Mouse (Mus musculus): Measurements from ENCODE around the gene Tubg2. TPM values are rescaled to one million over a fixed set of nuclear protein-coding genes. Genes with fewer than 3 reads are reported as not detected.
"Not testable (repeated sequence)": the region's sequence is repeated elsewhere in the genome, so short reads cannot be mapped to it uniquely, and the experiment has no call there.

The Tubg2 gene
- total RNA-seq, 2 experiments from 2014 or later = 5.9 to 6.4 TPM

DNA sequence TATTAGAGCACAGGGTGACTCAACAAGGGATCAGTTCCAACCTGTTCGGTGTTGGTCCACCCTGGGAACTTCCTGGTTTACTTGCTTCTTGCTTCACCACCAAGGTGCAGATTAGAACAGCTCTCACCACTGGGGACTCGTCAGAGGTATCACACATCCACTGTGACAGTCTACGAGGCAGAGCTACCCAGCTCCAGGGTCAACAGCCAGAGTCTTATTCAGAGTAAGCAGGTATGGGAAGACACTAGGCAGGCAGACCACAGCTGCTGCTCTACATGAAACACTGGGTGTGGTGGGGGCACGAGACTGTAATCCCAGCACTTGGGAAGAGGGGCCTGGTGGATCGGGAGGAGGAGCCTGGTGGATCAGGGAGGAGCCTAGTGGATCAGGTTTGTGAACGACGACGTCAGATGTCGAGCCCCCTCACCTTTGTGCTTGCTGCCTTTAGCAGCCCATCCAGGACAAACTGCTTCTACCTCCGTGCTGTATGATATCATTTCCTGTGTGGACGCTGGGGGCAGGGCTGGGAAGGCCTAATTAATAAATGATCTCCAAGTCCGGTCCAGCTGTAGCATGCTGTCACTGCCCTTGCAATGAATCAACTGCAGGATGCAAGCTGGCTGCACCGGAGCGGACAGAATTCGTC lies 17.0 kb upstream of the Tubg2 start:
- DNase-seq (ENCODE audit: low spot score in 2 of 2) = peak in 1 of 2 experiments; percentile 41

DNA sequence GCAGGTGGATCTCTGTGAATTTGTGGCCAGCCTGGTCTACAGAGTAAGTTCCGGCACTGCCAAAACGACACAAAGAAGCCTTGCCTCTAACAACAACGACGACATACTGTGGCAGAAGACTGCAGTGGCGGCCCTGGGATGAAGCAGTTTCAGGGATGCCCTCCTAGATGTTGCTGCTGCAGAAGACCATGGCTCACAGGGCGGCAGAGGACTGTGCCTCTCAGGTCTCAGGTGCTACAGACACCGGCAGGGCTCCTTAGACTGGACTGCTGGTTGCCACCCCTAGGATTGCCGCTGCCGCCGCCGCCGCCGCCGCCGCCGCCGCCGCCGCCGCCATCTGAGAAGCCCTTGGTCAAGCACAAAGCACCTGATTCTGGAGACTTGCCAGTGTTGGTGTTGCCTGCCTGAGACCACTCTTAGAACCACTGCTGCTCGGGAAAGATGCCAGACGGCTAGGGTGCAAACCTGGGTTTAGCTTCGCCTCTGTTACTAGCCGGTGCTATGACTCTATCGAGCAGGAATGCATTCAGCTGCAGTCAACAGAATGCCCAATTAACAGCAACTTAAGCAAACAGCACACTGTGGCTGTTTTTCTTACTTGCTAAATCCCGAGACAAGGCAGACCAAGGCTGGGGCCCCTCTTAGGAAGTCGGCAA lies 15.4 kb upstream of the Tubg2 start:
- no peak for DNase-seq (ENCODE audit: low spot score in 2 of 2)

DNA sequence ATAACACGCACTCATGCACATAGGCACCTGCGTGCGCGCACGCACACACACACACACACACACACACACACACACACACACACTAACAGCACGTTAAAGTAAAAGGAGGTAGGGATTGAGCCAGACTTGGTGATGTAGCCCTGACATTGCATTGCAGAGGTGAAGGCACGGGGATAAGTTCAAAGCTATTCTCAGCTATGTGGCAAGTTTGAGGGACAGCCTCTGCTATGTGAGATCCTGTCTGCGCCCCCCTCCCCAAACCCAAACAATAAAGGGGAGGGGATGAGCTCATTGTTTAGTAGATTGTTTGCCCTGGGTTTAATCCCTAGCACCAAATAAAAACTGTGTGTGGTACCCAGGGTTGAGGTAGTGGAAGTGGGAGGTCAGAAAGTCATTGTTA lies 14.6 kb upstream of the Tubg2 start:
- no peak for DNase-seq (ENCODE audit: low spot score in 2 of 2)

DNA sequence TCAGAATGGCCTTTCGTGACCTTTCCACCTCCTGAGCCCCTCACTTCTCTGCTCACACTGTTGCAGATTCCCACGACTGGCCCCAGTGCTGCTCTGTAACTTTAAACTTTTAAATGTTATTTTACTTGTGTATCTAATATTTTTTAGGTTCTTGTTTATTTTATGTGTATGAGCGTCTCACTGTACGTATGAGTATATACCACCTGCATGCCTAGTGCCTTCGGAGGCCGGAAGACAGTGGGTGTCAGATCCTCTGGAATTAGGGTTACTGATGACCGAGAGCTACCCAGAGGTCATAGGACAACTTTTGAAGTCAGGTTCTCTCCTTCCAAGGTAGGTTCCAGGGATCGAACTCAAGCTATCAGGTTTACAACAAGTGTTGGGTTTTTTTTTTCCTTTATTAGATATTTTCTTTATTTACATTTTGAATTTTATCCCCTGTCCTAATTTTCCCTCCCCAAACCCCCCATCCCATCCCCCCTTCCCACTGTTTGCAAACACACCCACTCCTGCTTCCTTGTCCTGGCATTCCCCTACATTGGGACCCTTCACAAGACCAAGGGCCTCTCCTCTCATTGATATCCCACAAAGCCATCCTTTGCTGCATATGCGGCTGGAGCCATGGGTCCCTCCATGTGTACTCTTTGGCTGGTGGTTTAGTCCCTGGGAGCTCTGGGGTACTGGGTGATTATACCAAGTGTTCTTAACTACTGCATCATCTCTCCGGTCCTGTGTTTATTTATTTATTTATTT lies 13.3 kb upstream of the Tubg2 start:
- DNase-seq (ENCODE audit: low spot score in 2 of 2) = no peak

DNA sequence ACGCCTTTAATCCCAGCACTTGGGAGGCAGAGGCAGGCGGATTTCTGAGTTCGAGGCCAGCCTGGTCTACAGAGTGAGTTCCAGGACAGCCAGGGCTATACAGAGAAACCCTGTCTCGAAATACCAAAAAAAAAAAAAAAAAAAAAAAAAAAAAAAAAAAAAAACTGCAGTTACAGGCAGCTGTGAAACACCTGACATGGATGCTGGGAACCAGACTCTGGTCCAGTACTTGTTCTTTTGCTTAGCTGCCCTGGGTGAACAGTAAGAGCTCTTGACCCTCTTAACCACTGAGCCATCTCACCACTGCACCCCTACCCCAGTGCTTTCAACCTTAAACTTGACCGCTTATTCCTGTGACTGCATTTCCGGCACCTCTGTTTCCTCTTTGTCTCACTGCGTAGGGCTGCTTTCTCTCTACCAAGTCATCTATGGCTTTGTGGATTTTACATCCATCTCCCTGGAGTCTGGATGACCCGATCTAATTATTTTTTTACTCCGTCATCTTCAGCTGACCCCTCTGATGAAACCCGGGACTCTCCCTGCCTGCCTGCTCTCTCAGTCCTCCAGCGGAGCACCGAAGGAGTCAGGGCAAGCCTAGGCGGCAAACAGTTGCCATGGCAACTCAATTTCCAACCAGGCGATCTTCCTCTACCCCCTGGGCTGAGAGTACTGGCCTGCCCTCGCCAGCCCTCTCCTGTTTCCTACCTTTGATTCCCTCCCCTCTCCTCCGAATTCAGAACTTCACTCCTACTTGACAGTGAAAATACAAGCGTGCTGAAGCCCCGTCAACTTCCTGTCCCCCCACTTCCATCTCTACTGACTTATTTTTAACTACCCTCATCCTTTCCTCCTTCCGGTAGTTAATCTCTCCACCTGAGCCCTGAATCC lies 12.1 kb upstream of the Tubg2 start:
- DNase-seq (ENCODE audit: low spot score in 2 of 2) = no peak

DNA sequence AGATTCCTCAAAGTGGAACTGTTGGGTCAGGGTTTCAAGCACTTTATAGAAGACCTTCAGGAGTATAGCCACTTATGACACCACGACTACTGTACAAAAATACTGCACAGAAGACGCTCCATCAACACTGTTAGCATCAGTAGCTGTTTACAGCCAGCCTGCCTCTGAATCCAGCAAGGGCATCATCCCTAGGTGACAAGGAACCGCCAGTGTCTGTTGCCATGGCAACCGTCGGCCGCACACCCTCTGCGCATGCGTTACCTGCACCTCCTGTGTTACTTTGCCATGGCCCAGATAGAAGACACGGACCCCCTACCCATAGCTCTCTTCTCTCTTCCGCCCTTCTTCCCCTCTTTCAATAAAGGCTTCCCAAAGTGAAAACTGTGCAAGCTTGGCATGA lies 9.3 kb upstream of the Tubg2 start:
- DNase-seq (ENCODE audit: low spot score in 2 of 2) = no peak

DNA sequence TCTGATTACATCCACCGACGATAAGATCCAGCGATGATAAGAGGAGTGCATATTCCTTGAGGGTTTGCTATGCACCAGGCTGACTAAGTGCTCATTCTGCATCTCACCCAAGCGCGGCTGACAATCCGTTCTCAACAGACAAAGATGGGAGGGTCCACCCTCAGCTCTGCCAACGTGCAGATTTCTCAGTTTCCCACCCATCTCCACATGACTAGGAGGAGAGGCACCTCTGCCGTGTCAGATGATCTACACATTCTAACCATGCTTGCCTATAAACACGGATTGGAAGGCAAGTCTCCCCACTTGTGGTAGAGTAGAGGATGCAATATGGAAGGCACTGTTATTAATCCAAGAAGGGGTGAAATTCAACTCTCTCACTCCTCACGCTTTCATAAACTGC lies 7.0 kb upstream of the Tubg2 start:
- no peak for DNase-seq (ENCODE audit: low spot score in 2 of 2)

DNA sequence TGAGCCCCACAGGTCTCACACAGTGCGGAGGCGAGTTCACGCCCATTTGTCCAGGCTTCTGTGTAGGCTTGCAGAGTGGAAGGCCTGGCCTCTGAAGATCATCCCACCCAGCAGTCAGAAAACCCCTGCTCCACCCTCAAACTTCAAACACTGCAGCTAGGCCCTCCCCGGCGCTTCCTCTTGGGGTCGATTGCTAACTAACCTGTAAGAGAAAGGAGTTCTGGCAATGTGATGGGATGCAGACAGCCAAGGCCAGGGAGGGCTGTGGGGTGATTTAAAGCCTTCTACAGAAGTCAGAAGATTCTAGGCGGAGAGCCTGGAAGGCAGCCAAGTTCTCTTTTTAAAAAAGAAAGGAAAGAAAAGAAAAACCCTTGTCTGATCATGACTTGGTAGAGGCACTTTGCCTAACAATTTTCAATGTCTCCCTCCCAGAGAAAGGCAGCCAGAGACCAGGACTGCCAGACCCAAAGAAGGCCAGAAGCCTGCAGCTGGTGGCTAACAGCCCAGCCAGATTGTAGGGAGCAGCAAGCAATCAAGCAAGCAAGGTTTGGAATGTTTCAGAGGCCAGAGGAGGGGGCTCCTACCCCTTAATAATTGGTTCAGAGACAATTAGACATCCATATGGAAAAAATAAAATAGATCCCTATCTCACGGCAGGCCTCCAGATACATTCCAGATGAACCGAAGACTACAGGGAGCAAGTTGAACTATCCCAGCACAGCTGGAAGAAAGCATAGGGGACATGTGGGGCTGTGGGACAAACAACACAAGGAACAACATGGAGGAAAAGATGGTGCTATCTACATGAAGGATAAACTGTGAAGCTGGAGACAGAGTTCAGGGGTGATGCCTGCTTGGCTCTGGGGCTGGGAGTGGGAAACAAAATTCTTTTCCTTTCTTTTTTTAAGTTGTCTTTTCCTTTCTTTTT lies 6.3 kb upstream of the Tubg2 start:
- no peak for DNase-seq (ENCODE audit: low spot score in 2 of 2)

DNA sequence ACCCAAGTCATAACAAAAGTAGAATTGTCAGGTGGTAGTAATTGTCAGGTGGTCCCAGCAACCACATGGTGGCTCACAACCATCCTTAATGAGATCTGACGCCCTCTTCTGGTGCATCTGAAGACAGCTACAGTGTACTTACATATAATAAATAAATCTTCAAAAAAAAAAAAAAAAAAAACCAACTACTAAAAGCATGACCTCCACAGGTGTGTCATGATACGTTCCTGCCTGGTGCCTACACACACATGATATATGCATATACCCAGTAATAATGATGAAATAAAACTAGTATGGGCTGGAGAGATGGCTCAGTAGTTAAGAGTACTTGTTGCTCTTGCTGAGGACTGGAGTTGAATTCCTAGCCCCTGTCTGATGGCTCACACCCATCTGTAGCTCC lies 4.6 kb upstream of the Tubg2 start:
- DNase-seq (ENCODE audit: low spot score in 2 of 2) = no peak

DNA sequence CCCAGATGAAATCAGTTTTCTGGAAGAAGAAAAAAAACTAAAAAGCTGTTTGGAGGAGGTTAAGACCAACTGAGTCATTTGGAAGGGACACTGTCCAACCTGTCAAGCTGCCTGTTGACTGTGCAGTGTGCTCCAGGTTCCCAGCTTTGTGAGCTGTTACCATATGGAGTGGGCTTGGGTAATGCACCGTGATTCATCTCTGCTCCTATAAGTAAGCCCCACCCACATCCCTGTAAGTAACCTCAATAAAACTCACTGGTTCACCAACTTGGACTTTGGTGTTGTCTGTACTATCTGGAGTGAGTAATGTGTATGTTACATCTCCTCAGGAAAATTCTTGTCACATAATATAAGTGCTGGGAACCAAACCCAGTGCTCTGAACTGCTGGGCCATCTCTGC lies 2.9 kb upstream of the Tubg2 start:
- DNase-seq (ENCODE audit: low spot score in 2 of 2) = no peak

DNA sequence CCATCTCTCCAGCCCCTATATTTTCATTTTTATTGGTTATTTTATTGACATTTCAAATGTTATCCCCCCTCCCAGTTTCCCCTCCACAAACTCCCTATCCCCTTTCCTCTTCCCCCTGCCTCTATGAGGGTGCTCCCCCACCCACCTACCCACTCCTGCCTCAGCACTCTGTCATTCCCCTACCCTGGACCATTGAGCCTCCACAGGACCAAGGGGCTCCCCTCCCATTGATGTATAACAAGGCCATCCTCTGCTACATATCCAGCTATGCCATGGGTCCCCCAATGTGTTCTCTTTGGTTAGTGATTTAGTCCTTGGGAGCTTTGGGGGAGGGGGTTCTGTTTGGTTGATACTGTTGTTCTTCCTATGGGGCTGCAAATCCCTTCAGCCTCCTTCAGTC lies 1.1 kb upstream of the Tubg2 start:
- DNase-seq (ENCODE audit: low spot score in 2 of 2) = no peak

DNA sequence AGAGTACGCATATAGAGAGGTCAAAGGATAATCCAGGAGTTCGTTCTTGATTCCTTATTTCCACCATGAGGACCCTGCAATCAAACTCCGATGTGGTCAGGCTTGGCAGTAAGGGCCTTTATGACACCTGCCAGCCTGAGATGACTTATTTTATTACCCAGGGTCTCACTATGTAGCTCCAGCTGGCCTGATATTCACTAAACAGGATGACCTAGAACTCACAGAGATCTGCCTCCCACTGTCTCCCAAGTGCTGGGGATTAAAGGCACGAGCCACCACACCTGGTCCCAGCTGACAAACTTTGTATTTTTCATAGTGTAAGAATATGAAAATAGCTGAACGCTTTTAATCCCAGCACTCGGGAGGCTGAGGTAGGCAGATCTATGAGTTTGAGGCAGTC lies 556 bp upstream of the Tubg2 start:
- DNase-seq (ENCODE audit: low spot score in 2 of 2) = no peak

DNA sequence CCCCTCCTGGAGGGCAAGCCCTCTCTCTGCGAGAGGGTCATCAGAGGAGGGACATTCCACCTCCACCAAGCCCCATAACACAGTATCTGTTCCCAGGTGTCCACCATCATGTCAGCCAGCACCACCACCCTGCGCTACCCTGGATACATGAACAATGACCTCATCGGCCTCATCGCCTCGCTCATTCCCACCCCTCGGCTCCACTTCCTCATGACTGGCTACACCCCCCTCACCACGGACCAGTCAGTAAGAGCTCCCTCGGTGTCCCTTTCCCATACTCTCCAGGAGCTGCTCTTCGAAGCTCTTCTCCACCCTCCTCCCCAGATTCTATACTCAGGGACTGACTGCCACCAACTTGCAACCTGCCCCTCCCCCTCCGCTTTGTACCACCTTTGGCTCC lies 4.4 kb downstream of the Tubg2 start:
- not testable (repeated sequence) for DNase-seq (ENCODE audit: low spot score in 2 of 2)

DNA sequence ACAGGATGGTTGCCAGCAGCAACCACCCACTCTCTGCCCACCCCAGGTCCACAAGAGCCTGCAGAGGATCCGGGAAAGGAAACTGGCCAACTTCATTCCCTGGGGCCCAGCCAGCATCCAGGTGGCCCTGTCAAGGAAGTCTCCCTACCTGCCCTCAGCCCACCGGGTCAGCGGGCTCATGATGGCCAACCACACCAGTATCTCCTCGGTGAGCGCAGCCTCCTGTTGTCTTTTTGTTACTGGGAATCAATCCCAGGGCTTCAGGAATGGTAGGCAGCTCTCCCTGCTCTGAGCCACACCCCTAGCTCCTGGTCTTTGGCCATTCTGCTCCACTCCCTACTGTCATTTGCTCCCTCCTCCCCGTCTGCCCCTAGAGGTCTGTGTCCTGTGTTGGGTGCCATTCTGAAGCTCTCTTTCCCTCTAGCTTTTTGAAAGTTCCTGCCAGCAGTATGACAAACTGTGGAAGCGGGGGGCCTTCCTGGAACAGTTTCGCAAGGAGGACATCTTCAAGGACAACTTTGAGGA lies 5.3 kb downstream of the Tubg2 start:
- not testable (repeated sequence) for DNase-seq (ENCODE audit: low spot score in 2 of 2)

DNA sequence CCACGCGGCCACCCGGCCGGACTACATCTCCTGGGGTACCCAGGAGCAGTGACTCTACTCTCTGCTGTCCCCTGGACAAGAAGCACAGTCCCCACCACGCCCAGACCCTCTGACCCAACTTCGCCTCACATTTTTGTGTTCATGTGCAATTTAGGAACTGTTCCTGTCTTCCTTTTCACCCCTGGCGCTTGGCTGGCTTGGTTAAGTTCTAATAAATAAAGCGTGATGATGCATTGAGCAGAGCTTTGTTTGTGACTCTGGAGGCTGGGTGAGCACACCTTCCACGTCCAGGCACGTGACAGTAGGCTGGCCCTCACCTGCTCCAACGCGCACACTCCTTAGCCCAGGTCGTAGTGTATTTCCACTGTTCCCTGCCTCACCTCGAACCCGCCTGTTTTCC lies 5.8 kb downstream of the Tubg2 start:
- DNase-seq (ENCODE audit: low spot score in 2 of 2) = no peak

DNA sequence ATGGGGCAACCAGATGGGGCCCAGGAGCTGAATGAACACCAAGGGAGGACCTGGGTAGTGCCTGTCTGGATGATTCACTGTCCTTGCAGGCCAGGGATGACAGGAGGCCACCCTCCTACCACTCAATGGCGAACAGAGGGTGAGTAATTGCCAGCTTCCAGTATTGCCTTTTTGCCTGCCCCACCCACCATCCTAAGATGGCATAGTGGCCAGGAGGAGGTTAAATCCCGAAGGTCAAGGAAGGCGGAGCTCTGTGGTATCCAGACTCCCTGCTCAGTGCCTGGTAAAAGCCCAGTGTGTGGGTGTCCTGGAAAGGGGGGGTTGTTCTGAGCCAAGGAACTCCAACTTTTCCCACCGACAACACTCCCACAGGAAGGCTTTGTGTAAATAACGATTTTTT lies 6.6 kb downstream of the Tubg2 start:
- peak in 1 of 2 experiments; percentile 25 for DNase-seq (ENCODE audit: low spot score in 2 of 2)

DNA sequence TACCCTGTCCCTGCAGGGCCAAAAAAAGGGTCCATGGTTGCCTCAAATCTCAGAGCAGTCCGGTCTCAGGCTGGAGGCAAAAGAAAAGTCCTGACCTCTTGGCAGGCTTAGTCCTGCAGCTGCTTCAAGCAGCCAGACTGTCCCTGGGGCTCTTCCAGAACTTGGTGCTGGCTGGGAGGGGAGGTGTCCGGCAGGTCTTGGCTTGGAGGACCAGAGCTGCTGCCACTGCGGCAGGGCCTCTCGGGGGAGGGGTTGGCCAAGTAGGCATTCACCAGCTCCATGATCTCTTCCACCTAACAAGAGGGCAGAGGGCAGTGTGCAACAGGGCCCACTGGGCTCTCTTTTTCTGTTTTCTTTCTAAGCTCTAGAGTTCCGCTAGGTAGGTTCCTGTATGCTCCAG lies 7.1 kb downstream of the Tubg2 start:
- DNase-seq (ENCODE audit: low spot score in 2 of 2) = no peak

DNA sequence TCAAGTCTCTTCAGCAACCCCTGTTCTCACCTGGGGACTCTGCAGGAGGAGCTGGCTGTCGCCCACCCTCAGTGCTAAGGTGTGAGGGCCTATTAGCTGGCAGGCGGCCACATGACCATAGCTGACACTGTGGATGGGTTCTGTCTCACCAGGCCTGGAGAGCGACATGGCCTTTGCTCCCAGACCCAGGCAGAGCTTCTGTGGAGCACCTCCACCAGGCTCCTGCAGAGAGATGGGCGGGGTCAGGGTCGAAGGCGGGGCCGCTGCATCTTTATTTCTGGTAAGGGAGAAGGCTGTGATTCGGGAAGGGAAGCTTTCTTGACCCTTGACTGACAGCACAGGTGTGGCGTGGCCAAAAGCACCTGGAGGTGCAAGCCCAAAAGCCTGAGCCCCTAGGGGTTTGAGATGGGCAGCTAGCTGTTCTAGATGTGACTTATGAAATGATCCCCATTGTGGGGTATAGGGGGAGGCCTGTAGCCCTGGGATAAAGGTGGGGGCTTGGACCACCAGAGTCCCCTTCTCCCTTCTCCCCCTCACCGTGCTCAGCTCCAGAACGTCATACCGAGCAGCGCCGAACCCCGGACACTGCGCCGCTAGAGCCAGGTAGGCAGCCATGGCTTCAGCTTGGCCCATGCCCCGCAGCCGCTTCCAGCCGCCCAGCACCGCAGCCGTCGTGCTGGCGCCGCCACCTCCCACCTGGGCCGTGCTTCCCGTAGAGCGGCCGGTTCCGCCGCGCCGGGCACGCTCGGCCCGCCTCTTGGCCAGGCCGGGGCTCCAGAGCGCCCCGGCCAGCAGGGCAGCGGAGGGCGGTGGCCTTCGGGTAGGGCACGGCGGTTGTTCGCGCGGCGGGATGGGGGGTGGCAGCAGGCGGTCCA lies 8.0 kb downstream of the Tubg2 start:
- DNase-seq (ENCODE audit: low spot score in 2 of 2) = no peak

DNA sequence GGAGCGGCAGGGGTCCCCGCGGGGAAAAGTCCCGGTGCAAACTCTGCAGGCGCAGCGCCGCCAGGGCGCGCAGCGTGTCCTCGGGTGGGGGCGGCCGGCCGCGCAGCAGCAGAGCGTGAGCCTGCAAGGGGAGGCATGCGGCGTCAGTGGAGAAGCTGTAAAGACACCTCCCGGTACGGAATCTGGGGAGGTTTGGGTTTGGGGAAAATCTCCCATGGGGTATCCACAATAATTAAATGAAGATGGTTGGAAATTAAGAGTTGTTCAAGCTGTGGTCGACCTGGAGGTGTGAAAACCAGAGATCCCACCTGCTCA lies 8.6 kb downstream of the Tubg2 start:
- no peak for DNase-seq (ENCODE audit: low spot score in 2 of 2)

All from adrenal gland, adult 18-20 months (tissue).